Comparison of ENCODE assay signal across 26 mouse cellular contexts in the genomic region with DNA sequence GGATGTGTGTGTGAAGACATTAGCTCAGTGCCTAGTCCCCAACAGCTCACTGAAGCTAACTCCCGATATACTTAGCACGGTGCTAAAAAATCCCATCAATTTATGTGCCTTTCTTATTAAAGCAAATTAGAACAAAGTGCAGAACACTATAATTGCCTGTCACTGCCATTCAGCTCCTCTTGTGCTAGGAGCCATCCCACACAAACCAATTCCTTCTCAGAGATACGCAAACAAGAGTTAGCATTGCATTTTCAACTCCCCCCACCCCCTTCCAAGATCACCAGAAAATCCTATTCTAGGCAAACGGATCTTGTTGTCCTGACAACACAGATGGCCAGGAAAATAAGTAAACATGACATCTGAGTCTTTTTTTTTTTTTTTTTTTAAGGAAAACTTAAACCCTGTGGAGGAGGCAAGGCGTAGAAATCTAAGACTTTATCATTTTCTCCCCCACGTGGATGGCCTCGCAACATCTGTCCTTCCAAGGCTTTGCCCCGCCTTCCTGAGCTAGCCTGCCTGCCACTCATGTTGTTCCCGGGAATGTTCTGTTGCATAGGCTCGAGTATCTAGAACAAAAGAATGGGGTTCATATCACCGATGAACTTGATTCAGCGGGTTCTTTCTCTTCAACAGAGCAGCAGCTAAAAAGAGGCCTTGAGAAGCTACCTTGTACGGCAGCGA. TPM values are rescaled to one million over a fixed set of nuclear protein-coding genes. Genes with fewer than 3 reads are reported as not detected.
A peak's percentile ranks its signal among the peaks of the same experiment; 100 is the strongest.
DNase-seq lines count a peak whose midpoint lies in the region; ATAC-seq and TF ChIP-seq lines count a peak whose summit lies in the region.
"Had no signal": no experiment of that assay in that cellular context is flagged by ENCODE, and none has a peak within 500 bp of the region (broad histone marks: within the 10 kb centered on the region; RNA-seq: fewer than 3 reads in every experiment).

No protein-coding gene starts in this region.

- no peak overlapping the region for H3K4me3 ChIP-seq in kidney, postnatal 0 days (replicated peaks; ENCODE audit: low read depth, low read length)
- H3K4me3 ChIP-seq: embryonic facial prominence, embryonic 15.5 days; hindbrain, embryonic 10.5 days; left cerebral cortex, adult 2 months; liver, embryonic 13.5 days; lung, embryonic 15.5 days had no signal

- no peaks in the 10 kb centered on the region for H3K27me3 ChIP-seq in kidney, postnatal 0 days (ENCODE audit: insufficient read depth, low read length)
- H3K27me3 ChIP-seq: CH12.LX; embryonic facial prominence, embryonic 15.5 days; liver, embryonic 13.5 days; lung, embryonic 15.5 days had no signal

- ATAC-seq in kidney, postnatal 0 days (replicated peaks; ENCODE audit: low FRiP score, low read depth): no peak
- ATAC-seq: hindbrain, embryonic 16.5 days; midbrain, embryonic 16.5 days had no signal

- no peaks in the 10 kb centered on the region for H3K9me3 ChIP-seq in kidney, postnatal 0 days (replicated peaks; ENCODE audit: low read length)
- H3K9me3 ChIP-seq: embryonic facial prominence, embryonic 15.5 days; G1E; hindbrain, embryonic 10.5 days; liver, embryonic 13.5 days; lung, embryonic 15.5 days had no signal

- no peak for TF ChIP-seq CTCF in kidney, postnatal 0 days (IDR thresholded peaks at IDR 0.05; ENCODE audit: low read depth)

- H3K27ac ChIP-seq in kidney, postnatal 0 days: no peak overlapping the region
- H3K27ac ChIP-seq: hindbrain, embryonic 10.5 days; left cerebral cortex, adult 2 months; liver, embryonic 13.5 days; lung, embryonic 15.5 days had no signal

- H3K9ac ChIP-seq in kidney, postnatal 0 days (ENCODE audit: low read depth, low read length): no peak overlapping the region
- H3K9ac ChIP-seq: embryonic facial prominence, embryonic 15.5 days; liver, embryonic 13.5 days; lung, embryonic 15.5 days had no signal

- H3K4me2 ChIP-seq in kidney, postnatal 0 days (ENCODE audit: low read length): peak overlapping the region; percentile 6; the same call in 1 of the 2 replicates
- H3K4me2 ChIP-seq: embryonic facial prominence, embryonic 15.5 days; liver, embryonic 13.5 days; lung, embryonic 15.5 days; midbrain, embryonic 11.5 days had no signal

- peaks cover 23% of the 10 kb centered on the region for H3K36me3 ChIP-seq in kidney, postnatal 0 days (ENCODE audit: insufficient read depth, low read length)

- WGBS in kidney, postnatal 0 days: 32% methylated on average over 14 of the region's 14 CpGs

- no peaks in the 10 kb centered on the region for H3K4me1 ChIP-seq in kidney, postnatal 0 days (replicated peaks; ENCODE audit: insufficient read depth, low read length)

- DNase-seq in adrenal gland, adult (ENCODE audit: inconsistent age in 2 of 2, low spot score in 1 of 2): peak; percentile 27 to 67
- no peak for DNase-seq in adrenal gland, adult 18-20 months (ENCODE audit: low spot score in 2 of 2)
- DNase-seq in kidney, postnatal 0 days (ENCODE audit: low spot score): peak; percentile 61
- DNase-seq in kidney, postnatal 14 days: no peak
- peak; percentile 41 for DNase-seq in ovary, adult 18-20 months (ENCODE audit: low spot score)
- DNase-seq in ovary, postnatal 14 days (ENCODE audit: low spot score): no peak
- peak; percentile 79 for DNase-seq in telencephalon, adult 2 months (ENCODE audit: low read depth, low spot score)
- no peak for DNase-seq in gastrocnemius, postnatal 14 days
- DNase-seq: cerebellum, adult 8-10 months; cerebellum, postnatal 36 days; embryo, embryonic 11 days; gastrocnemius, postnatal 10 days; heart, postnatal 14 days; kidney, adult 8-10 months; kidney, postnatal 10 days; liver, embryonic 13.5 days; lung, postnatal 36 days had no signal

- intact Hi-C loops in gastrocnemius, postnatal 14 days (cut with DNase I; ENCODE audit: low total_unique reads): no loop called here

RNA-seq across cellular contexts. Expression of a gene that starts 4.7 kb away (rescaled TPM):
- 10 to 100 TPM; 26.7 to 36.4 TPM for total RNA-seq in adrenal gland, adult 18-20 months (2021)
- polyA plus RNA-seq in kidney, postnatal 0 days (2015; fragmentation: Nextera tagmentation; extraction: Ambion mirVana): 38.9 and 43.1 TPM in 2 replicates
- total RNA-seq in gastrocnemius, postnatal 14 days (2021): 1 to 10 TPM; 8.6 to 8.8 TPM

RNA-seq across cellular contexts. Expression of a gene that starts 37.3 kb away (rescaled TPM):
- 100 to 1,000 TPM; 148 to 156 TPM for total RNA-seq in adrenal gland, adult 18-20 months (2021)
- 258 and 302 TPM in 2 replicates for polyA plus RNA-seq in kidney, postnatal 0 days (2015; fragmentation: Nextera tagmentation; extraction: Ambion mirVana)
- 100 to 1,000 TPM; 140 to 150 TPM for total RNA-seq in gastrocnemius, postnatal 14 days (2021)

Comparison
In these comparisons a context has a peak if more than half of its experiments do, and no peak if none do; other contexts are left out.
1. DNase-seq: peak in adrenal gland, adult (2 of 2), kidney, postnatal 0 days (single experiment), ovary, adult 18-20 months (single experiment) and telencephalon, adult 2 months (single experiment); none in adrenal gland, adult 18-20 months (0 of 2), kidney, postnatal 14 days (single experiment), ovary, postnatal 14 days (single experiment) and gastrocnemius, postnatal 14 days (single experiment).